Mouse (Mus musculus) right cerebral cortex, postnatal 36 days (tissue): ENCODE data around the gene Bcl2l14.

Experiments used
- DNase-seq, 2 experiments: peaks; one replicate each; pipeline ENCODE4 v3.0.0; 2022; ENCODE audit warnings: low spot score in 2 of 2, mixed read lengths in 1 of 2

Bcl2l14 gene

DNA sequence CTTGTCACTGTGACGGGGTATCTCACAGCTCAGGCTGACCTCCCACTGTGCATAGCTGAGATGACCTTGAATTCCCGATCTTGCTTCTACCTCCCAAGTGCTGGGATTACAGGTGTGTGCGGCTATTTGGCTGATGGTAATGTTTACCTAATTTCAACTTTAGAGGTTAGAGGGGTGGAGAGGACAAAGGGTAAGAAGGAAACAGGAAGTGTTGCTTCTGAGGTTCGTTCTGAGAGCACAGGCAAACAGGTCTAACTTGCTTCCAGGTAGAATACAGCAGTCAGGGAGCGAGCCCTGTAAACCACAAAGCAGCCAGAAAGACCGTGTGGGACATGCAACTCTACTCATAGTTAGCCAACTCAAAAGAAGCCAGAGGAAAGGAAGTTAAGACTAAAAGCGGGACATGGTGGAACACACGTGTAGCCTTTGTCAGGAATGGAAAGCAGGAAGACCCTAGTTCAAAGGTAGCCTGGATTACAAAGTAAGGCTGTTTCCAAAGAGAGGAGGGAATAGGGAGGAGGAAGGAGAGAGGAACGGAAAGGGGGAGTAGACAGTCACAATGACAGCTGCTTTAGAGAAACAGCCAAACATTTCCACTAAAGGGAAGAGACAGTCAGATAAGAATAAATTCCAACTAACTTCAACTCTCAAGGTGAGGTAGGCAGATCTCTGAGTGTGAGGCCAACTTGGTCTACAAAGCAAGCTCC is 47.2 kb downstream of the Bcl2l14 start:
- no peak for DNase-seq

GRCm38 (mm10) chr6:134443925-134444324 is 47.8 kb downstream of the Bcl2l14 start:
- no peak for DNase-seq

DNA sequence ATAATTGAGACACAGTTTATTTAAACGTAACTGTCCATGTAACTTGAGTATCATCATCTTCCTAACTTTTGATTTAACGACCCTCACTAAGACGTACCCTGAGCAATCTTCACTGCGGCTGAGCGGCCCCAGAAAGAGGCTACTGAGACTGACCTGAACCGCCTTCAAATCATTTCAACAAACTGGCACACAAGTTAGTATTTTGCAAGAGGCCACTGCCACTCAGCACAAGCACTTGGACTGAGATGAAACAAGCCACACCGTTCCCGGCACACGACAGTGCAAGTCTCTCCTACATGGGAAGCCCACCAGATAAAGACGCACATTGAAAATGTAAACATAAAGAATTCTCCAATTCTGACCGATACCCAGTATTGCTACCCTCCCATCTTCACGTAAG is 52.3 kb downstream of the Bcl2l14 start:
- DNase-seq = no peak

DNA sequence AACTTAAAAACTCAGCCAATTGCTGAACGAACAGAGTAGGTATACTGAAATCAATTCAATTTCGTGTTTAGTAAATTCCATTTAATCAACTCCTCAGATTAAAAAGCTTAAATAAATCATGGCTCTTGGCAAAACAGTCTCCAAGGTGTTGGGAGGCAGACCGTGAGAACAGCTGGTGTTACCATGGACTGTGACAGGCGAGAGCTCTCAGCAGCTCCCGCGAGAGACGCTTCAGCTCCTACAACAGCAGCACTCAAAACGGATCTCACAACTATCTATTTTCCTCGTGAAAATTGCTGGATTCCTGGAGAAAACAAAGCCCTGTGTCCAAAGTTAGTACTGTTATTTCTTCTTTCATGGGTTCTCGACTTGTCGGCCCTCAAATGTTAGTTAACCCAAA is 53.8 kb downstream of the Bcl2l14 start:
- no peak for DNase-seq

- peak; percentile 22 to 25 for DNase-seq
Observed at GRCm38 (mm10) chr6:134450661-134451119, 54.6 kb downstream of the Bcl2l14 start.

- DNase-seq = no peak
Observed at GRCm38 (mm10) chr6:134454093-134454492, 58.0 kb downstream of the Bcl2l14 start.

DNA sequence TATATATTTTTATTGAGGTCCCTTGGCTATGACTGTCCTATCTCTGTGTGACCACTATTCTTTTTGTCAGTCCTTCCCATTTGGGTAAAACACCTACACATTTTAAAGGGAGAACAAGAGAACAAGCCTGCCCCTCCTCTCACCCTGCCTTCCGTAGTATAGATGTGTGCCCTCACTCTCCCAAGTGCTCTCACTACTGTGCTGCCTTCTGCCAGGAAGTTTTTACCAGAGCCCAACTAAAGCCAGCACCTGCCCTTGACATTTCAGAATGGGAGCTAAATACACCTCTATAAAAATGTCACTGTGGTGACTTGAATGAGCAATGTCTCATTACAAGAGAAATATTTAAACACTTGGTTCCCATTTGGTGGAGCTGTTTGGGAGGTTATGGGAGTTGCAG is 62.3 kb downstream of the Bcl2l14 start:
- no peak for DNase-seq

GRCm38 (mm10) chr6:134461175-134461574 is 65.1 kb downstream of the Bcl2l14 start:
- DNase-seq = no peak

- DNase-seq = no peak
Observed at GRCm38 (mm10) chr6:134466671-134467229, 70.6 kb downstream of the Bcl2l14 start.

GRCm38 (mm10) chr6:134469297-134469696 is 73.2 kb downstream of the Bcl2l14 start:
- no peak for DNase-seq

GRCm38 (mm10) chr6:134470857-134471256 is 74.7 kb downstream of the Bcl2l14 start:
- DNase-seq = no peak

- no peak for DNase-seq
Observed at GRCm38 (mm10) chr6:134473143-134473561, 77.0 kb downstream of the Bcl2l14 start.

DNA sequence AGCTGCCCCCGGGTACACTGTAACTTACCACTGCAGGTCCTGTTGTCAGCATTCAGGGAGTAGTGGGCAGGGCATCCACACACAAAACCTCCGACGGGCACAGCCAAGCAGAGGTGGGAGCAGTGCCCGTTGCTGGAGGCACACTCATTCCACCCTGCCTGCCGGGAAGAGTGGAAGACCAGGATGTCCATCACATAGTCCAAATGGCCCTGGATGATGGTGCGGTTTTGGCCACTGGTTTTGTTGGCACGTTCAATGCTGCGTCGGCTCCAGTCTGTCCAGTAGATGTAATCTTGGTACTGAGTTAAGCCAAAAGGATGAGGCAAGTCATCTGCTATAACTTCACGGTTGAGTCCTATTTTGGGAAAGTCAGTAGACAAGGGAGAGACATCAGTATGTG is 83.4 kb downstream of the Bcl2l14 start:
- DNase-seq = no peak

DNA sequence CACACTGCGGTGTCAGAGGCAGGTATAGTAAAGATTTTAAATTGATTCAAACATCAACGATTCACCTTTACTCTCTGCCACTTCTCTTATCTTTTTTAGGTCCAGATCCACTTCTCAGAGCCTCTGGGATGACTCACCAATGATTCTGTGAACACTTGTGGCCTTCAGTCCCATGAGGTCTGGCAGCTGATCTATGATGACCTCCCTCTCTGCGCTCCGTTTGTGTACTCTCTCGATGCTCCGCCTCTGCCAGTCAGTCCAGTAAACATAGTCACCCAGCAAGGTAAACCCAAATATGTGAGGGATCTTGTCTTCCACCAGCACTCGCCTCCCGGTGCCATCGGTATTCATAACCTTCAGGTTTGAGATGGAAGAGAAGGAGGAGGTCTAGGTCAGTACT is 90.2 kb downstream of the Bcl2l14 start:
- DNase-seq = no peak
